Mouse (Mus musculus): ENCODE data around the gene Gm3448. TPM values are rescaled to one million over a fixed set of nuclear protein-coding genes. Genes with fewer than 3 reads are reported as not detected.
"Not testable (repeated sequence)": the region's sequence is repeated elsewhere in the genome, so short reads cannot be mapped to it uniquely, and the experiment has no call there.

Gene Gm3448
- total RNA-seq (2014; rRNA removed; ENCODE audit: low replicate concordance) = 0.04 and 1.8 TPM in 2 replicates
- polyA plus RNA-seq (2015; fragmentation: Nextera tagmentation; extraction: Ambion mirVana) = 2.9 and 3.0 TPM in 2 replicates

GRCm38 (mm10) chr17:15041175-15041729, at the start of gene Gm3448, which contains the start of the genes Ermard and Tcte3:
TSS of gene Gm3448 (minus strand) at chr17:15041537.
TSS of gene Ermard (plus strand) at chr17:15041208.
TSS of gene Tcte3 (minus strand) at chr17:15041488.
- not testable (repeated sequence) for H3K9me3 ChIP-seq (replicated peaks; ENCODE audit: control insufficient read depth, low read length); H3K36me3 ChIP-seq (replicated peaks; ENCODE audit: control insufficient read depth, insufficient read depth, low read length); H3K4me1 ChIP-seq (ENCODE audit: control insufficient read depth, insufficient read depth); H3K9ac ChIP-seq (replicated peaks; ENCODE audit: low read depth, low read length); H3K4me2 ChIP-seq (ENCODE audit: low read depth, low read length); H3K27me3 ChIP-seq (ENCODE audit: control insufficient read depth, insufficient read depth, low read length); H3K27ac ChIP-seq (ENCODE audit: low read depth); DNase-seq (ENCODE audit: low spot score); H3K4me3 ChIP-seq (ENCODE audit: low read depth, low read length)
- WGBS = 0% methylated on average over 4 of the region's 56 CpGs
- ATAC-seq (ENCODE audit: insufficient read depth, low read depth) = peak; percentile 98

- Histone ChIP-seq H3K9me3 (replicated peaks; ENCODE audit: control insufficient read depth, low read length) (no peaks in the 10 kb centered on the region), H3K4me3 (ENCODE audit: low read depth, low read length) (no peak overlapping the region), H3K27me3 (ENCODE audit: control insufficient read depth, insufficient read depth, low read length) (peaks cover 13% of the 10 kb centered on the region), H3K36me3 (replicated peaks; ENCODE audit: control insufficient read depth, insufficient read depth, low read length) (no peaks in the 10 kb centered on the region), H3K9ac (replicated peaks; ENCODE audit: low read depth, low read length) (no peak overlapping the region), H3K4me1 (ENCODE audit: control insufficient read depth, insufficient read depth) (0 out of 2 replicates have a peak, but pooled peaks cover 7% of the 10 kb centered on the region), H3K27ac (ENCODE audit: low read depth) (no peak overlapping the region), H3K4me2 (ENCODE audit: low read depth, low read length) (no peak overlapping the region)
- DNase-seq (ENCODE audit: low spot score) = no peak
- WGBS = 43% methylated on average over 8 of the region's 8 CpGs
- TF ChIP-seq EP300 (IDR thresholded peaks at IDR 0.05; ENCODE audit: low read depth) (no peak), CTCF (IDR thresholded peaks at IDR 0.05; ENCODE audit: low read depth) (no peak)
- no peak for ATAC-seq (ENCODE audit: insufficient read depth, low read depth)
Observed at GRCm38 (mm10) chr17:15088591-15089001, 47.3 kb upstream of the Gm3448 start.

DNA sequence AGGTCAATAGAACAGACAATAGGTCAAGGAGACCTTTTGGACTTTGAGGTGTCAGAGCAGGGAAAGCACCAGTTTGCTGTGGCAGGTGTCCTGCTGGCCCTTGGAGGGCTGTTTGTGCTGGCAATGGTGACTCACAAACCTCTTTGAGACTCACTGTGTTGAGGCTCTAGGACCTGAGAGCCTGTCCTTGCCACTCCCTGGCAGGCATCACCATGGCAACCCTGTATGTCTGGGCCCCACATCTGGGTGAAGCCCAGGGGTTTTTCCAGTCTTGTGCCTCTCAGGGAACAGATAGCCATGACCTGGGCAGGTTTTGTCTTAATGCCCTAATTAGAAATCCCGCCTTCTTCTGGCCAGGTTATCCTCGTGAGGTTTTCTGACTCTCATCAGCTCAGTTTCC, 46.8 kb upstream of the Gm3448 start:
- no peak overlapping the region for H3K9ac ChIP-seq (replicated peaks; ENCODE audit: low read depth, low read length)
- 56% methylated on average over 2 of the region's 2 CpGs for WGBS
- no peak for DNase-seq (ENCODE audit: low spot score)
- no peak overlapping the region for H3K4me3 ChIP-seq (ENCODE audit: low read depth, low read length)
- 0 out of 2 replicates have a peak, but pooled peaks cover 9% of the 10 kb centered on the region for H3K4me1 ChIP-seq (ENCODE audit: control insufficient read depth, insufficient read depth)
- H3K4me2 ChIP-seq (ENCODE audit: low read depth, low read length) = no peak overlapping the region
- no peak overlapping the region for H3K27ac ChIP-seq (ENCODE audit: low read depth)
- no peak for ATAC-seq (ENCODE audit: insufficient read depth, low read depth)
- TF ChIP-seq CTCF (IDR thresholded peaks at IDR 0.05; ENCODE audit: low read depth) = no peak
- TF ChIP-seq EP300 (IDR thresholded peaks at IDR 0.05; ENCODE audit: low read depth) = no peak
- no peaks in the 10 kb centered on the region for H3K9me3 ChIP-seq (replicated peaks; ENCODE audit: control insufficient read depth, low read length)
- H3K27me3 ChIP-seq (ENCODE audit: control insufficient read depth, insufficient read depth, low read length) = peaks cover 17% of the 10 kb centered on the region
- H3K36me3 ChIP-seq (replicated peaks; ENCODE audit: control insufficient read depth, insufficient read depth, low read length) = no peaks in the 10 kb centered on the region

DNA sequence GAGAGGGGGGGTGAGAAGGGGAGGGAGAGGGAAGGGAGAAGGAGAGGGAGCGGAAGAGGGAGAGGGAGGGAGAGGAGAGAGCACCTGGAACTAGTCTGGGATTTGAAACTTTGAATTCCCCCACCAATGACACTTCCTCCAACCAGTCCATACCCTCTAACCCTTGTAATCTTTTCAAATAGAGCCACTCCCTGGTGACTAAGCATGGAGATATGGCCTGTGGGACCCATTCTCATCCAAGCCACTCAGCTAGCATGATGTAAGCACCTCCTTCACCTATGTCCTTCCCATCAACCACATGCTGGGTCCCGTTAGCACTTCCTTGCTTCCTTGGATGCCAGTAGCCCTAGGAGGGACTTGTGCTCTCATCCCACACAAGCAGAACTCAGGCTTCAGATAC, 43.7 kb upstream of the Gm3448 start:
- H3K4me3 ChIP-seq (ENCODE audit: low read depth, low read length) = no peak overlapping the region
- H3K9ac ChIP-seq (replicated peaks; ENCODE audit: low read depth, low read length) = no peak overlapping the region
- H3K27me3 ChIP-seq (ENCODE audit: control insufficient read depth, insufficient read depth, low read length) = peaks cover 17% of the 10 kb centered on the region
- H3K36me3 ChIP-seq (replicated peaks; ENCODE audit: control insufficient read depth, insufficient read depth, low read length) = no peaks in the 10 kb centered on the region
- WGBS = 75% methylated on average over 2 of the region's 2 CpGs
- no peak overlapping the region for H3K4me2 ChIP-seq (ENCODE audit: low read depth, low read length)
- TF ChIP-seq CTCF (IDR thresholded peaks at IDR 0.05; ENCODE audit: low read depth) (no peak), EP300 (IDR thresholded peaks at IDR 0.05; ENCODE audit: low read depth) (no peak)
- no peak for DNase-seq (ENCODE audit: low spot score)
- ATAC-seq (ENCODE audit: insufficient read depth, low read depth) = no peak
- no peak overlapping the region for H3K27ac ChIP-seq (ENCODE audit: low read depth)
- 0 out of 2 replicates have a peak, but pooled peaks cover 9% of the 10 kb centered on the region for H3K4me1 ChIP-seq (ENCODE audit: control insufficient read depth, insufficient read depth)
- H3K9me3 ChIP-seq (replicated peaks; ENCODE audit: control insufficient read depth, low read length) = no peaks in the 10 kb centered on the region

GRCm38 (mm10) chr17:15084226-15084848, 43.0 kb upstream of the Gm3448 start:
- no peak overlapping the region for H3K27ac ChIP-seq (ENCODE audit: low read depth)

More at GRCm38 (mm10) chr17:15084226-15084848, 43.0 kb upstream of the Gm3448 start:
- no peak overlapping the region for H3K4me2 ChIP-seq (ENCODE audit: low read depth, low read length)
- ATAC-seq (ENCODE audit: insufficient read depth, low read depth) (no peak; the same call in 1 of the 2 replicates), DNase-seq (ENCODE audit: low spot score) (no peak)
- WGBS = 18% methylated on average over 13 of the region's 13 CpGs
- H3K4me3 ChIP-seq (ENCODE audit: low read depth, low read length) = no peak overlapping the region
- H3K9ac ChIP-seq (replicated peaks; ENCODE audit: low read depth, low read length) = no peak overlapping the region
- H3K27me3 ChIP-seq (ENCODE audit: control insufficient read depth, insufficient read depth, low read length) = peaks cover 17% of the 10 kb centered on the region
- H3K36me3 ChIP-seq (replicated peaks; ENCODE audit: control insufficient read depth, insufficient read depth, low read length) = no peaks in the 10 kb centered on the region
- H3K9me3 ChIP-seq (replicated peaks; ENCODE audit: control insufficient read depth, low read length) = no peaks in the 10 kb centered on the region
- TF ChIP-seq EP300 (IDR thresholded peaks at IDR 0.05; ENCODE audit: low read depth) (no peak), CTCF (IDR thresholded peaks at IDR 0.05; ENCODE audit: low read depth) (no peak)
- H3K4me1 ChIP-seq (ENCODE audit: control insufficient read depth, insufficient read depth) = 0 out of 2 replicates have a peak, but pooled peaks cover 9% of the 10 kb centered on the region

All from heart, postnatal 0 days (tissue).